Mouse (Mus musculus) olfactory bulb, adult 2 months (tissue): ENCODE results near the gene Exosc7.

Experiments used
- CTCF ChIP-seq: fragments of 200-500 bp; IDR thresholded peaks from 2 replicates; pipeline ENCODE4 v1.5.1; 2012; ENCODE audit warnings: low read depth, mild to moderate bottlenecking, low read length, moderate library complexity; ENCODE audit not compliant: insufficient read depth
- POLR2A ChIP-seq: fragments of 200-500 bp; IDR thresholded peaks from 2 replicates; pipeline ENCODE4 v1.6.1; 2012; ENCODE audit warnings: mild to moderate bottlenecking, low read depth, low read length, moderate library complexity; ENCODE audit not compliant: insufficient read depth

DNA sequence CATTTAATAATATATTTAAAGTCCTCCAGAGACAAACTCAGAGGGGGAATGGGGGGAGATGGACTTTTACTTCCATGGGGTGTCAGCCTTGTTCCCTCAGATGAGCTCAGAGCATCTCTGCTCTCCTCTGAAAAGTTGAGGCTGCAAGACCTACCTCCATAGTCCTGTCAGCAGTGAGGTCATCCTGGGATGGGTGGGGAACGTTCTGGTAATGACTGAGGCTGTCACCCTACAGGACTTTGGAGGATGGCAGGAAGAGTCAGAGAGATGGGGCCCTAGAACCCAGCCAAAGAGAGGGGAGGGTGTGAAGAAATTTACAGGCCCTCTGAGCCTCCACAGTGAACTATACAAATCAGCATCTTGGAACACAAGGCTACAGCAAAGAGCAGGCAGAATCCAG, 38.5 kb downstream of the Exosc7 start:
- TF ChIP-seq POLR2A, result no peak
- no peak for TF ChIP-seq CTCF
